Mouse (Mus musculus): Measurements from ENCODE around the gene Cfap45. TPM values are rescaled to one million over a fixed set of nuclear protein-coding genes. Genes with fewer than 3 reads are reported as not detected.

Cfap45 gene
- polyA plus RNA-seq, 1 experiment from 2014 or later = 0.77 TPM

DNA sequence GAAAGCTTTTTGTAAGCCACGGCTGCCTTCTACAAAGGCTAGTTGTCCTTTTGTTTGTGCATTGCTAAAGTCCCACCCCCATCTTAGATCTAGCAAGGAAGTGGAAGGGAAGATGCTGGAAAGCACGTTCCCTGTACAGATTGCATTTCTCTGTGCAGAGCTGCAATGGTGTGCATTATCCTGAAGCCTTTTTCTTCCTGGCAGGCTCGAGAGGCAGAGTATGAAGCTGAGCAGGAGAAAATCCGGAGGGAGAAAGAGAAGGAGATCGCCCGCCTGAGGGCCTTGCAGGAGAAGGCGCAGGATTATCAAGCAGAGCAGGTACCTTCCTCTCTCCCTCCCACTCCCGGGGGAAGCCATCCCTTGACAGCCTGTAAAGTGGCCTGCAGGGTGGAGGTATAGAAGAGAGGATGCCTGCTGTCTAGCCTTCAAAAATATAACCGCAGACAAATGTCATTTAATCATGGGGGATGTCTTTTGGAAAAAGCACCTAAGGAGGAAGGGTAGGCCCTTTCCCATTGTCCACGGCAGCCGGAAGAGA lies 19.8 kb downstream of the Cfap45 start:
- WGBS = 65% methylated on average over 11 of the region's 11 CpGs
- no peak overlapping the region for H3K4me2 ChIP-seq (replicated peaks; ENCODE audit: low read depth)

DNA sequence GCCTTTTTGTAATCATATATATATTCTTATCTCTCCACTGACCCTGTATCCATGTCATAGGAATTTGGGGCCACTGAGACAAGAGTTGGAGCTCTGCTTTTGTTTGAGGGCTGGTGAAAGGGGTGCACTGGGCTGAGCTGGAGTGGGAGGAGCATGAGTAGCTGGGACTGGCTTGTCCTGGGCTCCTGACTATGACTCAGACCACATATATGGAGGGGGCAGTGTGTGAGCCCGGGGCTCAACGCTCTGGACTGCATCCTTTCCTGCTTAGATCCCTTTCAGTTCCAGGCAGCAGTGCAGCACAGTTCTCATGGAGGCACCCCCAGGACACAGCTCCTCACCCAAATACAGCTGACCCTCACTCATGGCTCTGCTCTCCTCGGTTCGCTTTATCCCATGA lies 25.5 kb downstream of the Cfap45 start:
- no peak for TF ChIP-seq CTCF (IDR thresholded peaks at IDR 0.05; ENCODE audit: low read depth)
- Histone ChIP-seq H3K9me3 (ENCODE audit: control insufficient read depth) (no peaks in the 10 kb centered on the region), H3K4me3 (ENCODE audit: low read depth, low read length) (no peak overlapping the region), H3K4me2 (replicated peaks; ENCODE audit: low read depth) (no peak overlapping the region), H3K27ac (ENCODE audit: low read depth, low read length) (no peak overlapping the region), H3K9ac (ENCODE audit: low read depth, low read length) (no peak overlapping the region), H3K4me1 (replicated peaks; ENCODE audit: control insufficient read depth, insufficient read depth, low read length) (0 out of 2 replicates have a peak, but pooled peaks cover 11% of the 10 kb centered on the region), H3K27me3 (replicated peaks; ENCODE audit: control insufficient read depth, insufficient read depth, low read length) (no peaks in the 10 kb centered on the region), H3K36me3 (ENCODE audit: control insufficient read depth, insufficient read depth) (no peaks in the 10 kb centered on the region)
- ATAC-seq = no peak
- 88% methylated on average over 4 of the region's 4 CpGs for WGBS

More for the DNA sequence above, 19.8 kb downstream of the Cfap45 start:
- ATAC-seq = no peak
- Histone ChIP-seq H3K4me1 (replicated peaks; ENCODE audit: control insufficient read depth, insufficient read depth, low read length) (no peaks in the 10 kb centered on the region), H3K4me3 (ENCODE audit: low read depth, low read length) (no peak overlapping the region), H3K36me3 (ENCODE audit: control insufficient read depth, insufficient read depth) (no peaks in the 10 kb centered on the region), H3K9me3 (ENCODE audit: control insufficient read depth) (no peaks in the 10 kb centered on the region), H3K27ac (ENCODE audit: low read depth, low read length) (no peak overlapping the region), H3K9ac (ENCODE audit: low read depth, low read length) (no peak overlapping the region), H3K27me3 (replicated peaks; ENCODE audit: control insufficient read depth, insufficient read depth, low read length) (no peaks in the 10 kb centered on the region)
- no peak for TF ChIP-seq CTCF (IDR thresholded peaks at IDR 0.05; ENCODE audit: low read depth)

DNA sequence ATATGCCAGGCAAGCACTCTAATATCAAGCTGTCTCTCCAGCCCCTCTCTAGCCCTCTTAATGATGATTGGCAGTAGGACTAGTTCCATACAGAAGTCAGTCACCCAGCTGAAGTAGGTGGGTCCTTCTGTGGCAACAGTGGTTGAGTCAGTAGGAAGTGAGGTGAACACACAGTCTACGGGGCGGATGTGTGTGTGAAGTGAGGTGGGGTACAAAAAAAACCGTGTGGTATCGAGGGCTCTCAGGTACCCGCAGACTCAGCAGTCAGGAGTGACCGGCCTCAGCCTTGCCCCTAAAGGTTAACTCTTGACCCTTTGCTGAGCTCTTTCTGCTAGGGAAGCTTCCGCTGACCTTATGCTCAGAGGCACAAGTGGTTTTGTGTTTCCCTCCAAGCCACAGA lies 27.9 kb downstream of the Cfap45 start:
- TF ChIP-seq CTCF (IDR thresholded peaks at IDR 0.05; ENCODE audit: low read depth) = no peak
- Histone ChIP-seq H3K9me3 (ENCODE audit: control insufficient read depth) (no peaks in the 10 kb centered on the region), H3K27ac (ENCODE audit: low read depth, low read length) (no peak overlapping the region), H3K4me1 (replicated peaks; ENCODE audit: control insufficient read depth, insufficient read depth, low read length) (0 out of 2 replicates have a peak, but pooled peaks cover 12% of the 10 kb centered on the region), H3K27me3 (replicated peaks; ENCODE audit: control insufficient read depth, insufficient read depth, low read length) (no peaks in the 10 kb centered on the region), H3K36me3 (ENCODE audit: control insufficient read depth, insufficient read depth) (no peaks in the 10 kb centered on the region), H3K9ac (ENCODE audit: low read depth, low read length) (no peak overlapping the region), H3K4me2 (replicated peaks; ENCODE audit: low read depth) (no peak overlapping the region), H3K4me3 (ENCODE audit: low read depth, low read length) (no peak overlapping the region)
- ATAC-seq = no peak
- WGBS = 65% methylated on average over 7 of the region's 7 CpGs

DNA sequence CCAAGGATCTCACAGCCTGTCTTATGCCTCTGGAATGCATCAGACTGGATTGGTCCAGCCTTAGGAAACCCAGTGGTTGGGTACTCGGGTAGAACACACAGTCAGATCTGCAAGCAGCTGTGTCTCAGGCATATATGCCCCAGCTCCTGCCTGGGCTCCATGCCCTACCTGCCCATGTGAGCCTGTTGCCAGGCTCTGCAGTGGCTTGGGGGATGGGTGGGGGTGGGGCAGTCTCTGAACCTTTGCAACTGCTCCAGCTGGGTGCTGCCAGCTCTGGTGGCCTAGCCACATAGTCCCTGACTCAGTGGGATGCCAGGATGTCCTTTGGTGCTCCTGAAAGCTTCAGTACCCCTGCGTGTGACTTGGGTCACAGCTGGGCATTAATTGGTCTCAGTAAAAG lies 28.7 kb downstream of the Cfap45 start:
- Histone ChIP-seq H3K36me3 (ENCODE audit: control insufficient read depth, insufficient read depth) (no peaks in the 10 kb centered on the region), H3K27me3 (replicated peaks; ENCODE audit: control insufficient read depth, insufficient read depth, low read length) (no peaks in the 10 kb centered on the region), H3K27ac (ENCODE audit: low read depth, low read length) (no peak overlapping the region), H3K9ac (ENCODE audit: low read depth, low read length) (no peak overlapping the region), H3K4me3 (ENCODE audit: low read depth, low read length) (peak overlapping the region; percentile 48; the same call in 1 of the 2 replicates), H3K4me2 (replicated peaks; ENCODE audit: low read depth) (peak overlapping the region; percentile 70), H3K4me1 (replicated peaks; ENCODE audit: control insufficient read depth, insufficient read depth, low read length) (0 out of 2 replicates have a peak, but pooled peaks cover 12% of the 10 kb centered on the region), H3K9me3 (ENCODE audit: control insufficient read depth) (no peaks in the 10 kb centered on the region)
- no peak for TF ChIP-seq CTCF (IDR thresholded peaks at IDR 0.05; ENCODE audit: low read depth)
- no peak for ATAC-seq
- 27% methylated on average over 2 of the region's 2 CpGs for WGBS

DNA sequence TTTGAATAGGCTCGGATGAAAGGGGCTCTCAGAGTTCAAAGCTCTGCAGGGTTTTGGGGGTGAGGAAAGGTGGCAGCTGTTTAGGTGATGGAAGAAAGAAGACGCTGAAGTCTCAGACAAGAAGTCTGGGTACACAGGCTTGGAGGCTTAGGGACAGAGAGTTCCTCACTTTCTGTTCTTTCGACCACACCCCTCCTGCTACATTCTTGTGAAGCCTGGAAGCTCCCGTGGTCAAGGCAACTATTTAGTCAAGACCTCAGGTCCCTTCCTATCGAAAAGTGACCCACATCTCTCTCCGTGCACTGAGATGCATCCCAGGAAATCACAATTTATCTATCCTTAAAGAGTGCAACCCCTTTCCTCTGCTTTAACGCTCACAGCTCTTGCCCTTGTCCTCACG lies 29.1 kb downstream of the Cfap45 start:
- Histone ChIP-seq H3K4me1 (replicated peaks; ENCODE audit: control insufficient read depth, insufficient read depth, low read length) (0 out of 2 replicates have a peak, but pooled peaks cover 12% of the 10 kb centered on the region), H3K4me2 (replicated peaks; ENCODE audit: low read depth) (peak overlapping the region; percentile 70), H3K36me3 (ENCODE audit: control insufficient read depth, insufficient read depth) (no peaks in the 10 kb centered on the region), H3K9ac (ENCODE audit: low read depth, low read length) (no peak overlapping the region), H3K27ac (ENCODE audit: low read depth, low read length) (no peak overlapping the region), H3K27me3 (replicated peaks; ENCODE audit: control insufficient read depth, insufficient read depth, low read length) (no peaks in the 10 kb centered on the region), H3K4me3 (ENCODE audit: low read depth, low read length) (peak overlapping the region; percentile 48), H3K9me3 (ENCODE audit: control insufficient read depth) (no peaks in the 10 kb centered on the region)
- 4% methylated on average over 8 of the region's 8 CpGs for WGBS
- ATAC-seq = no peak
- no peak for TF ChIP-seq CTCF (IDR thresholded peaks at IDR 0.05; ENCODE audit: low read depth)

DNA sequence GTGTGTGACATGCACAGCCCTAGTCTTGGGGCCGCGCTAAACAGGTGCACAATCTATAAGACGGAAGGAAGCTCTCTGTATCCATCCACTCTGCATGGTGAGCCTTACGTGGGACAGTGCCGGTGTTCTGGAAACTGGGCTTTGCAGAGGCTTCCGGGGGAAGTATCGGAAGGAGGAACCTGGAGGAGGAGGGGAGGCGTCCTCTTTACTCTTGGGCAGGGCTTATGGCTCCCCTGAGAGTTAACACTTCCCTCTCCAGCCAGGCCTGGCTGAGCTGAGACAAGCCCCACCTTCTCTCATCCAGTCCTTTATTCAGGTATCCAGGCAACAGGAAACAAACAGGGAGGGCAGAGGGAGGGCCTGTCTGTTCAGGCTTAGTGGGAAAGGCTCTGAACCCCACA lies 29.9 kb downstream of the Cfap45 start:
- H3K4me2 ChIP-seq (replicated peaks; ENCODE audit: low read depth) = peak overlapping the region; percentile 70
- 0% methylated on average over 8 of the region's 8 CpGs for WGBS
- TF ChIP-seq CTCF (IDR thresholded peaks at IDR 0.05; ENCODE audit: low read depth) = no peak
- H3K27me3 ChIP-seq (replicated peaks; ENCODE audit: control insufficient read depth, insufficient read depth, low read length) = no peaks in the 10 kb centered on the region
- peak; percentile 79 for ATAC-seq
- 0 out of 2 replicates have a peak, but pooled peaks cover 12% of the 10 kb centered on the region for H3K4me1 ChIP-seq (replicated peaks; ENCODE audit: control insufficient read depth, insufficient read depth, low read length)
- H3K9me3 ChIP-seq (ENCODE audit: control insufficient read depth) = no peaks in the 10 kb centered on the region
- H3K4me3 ChIP-seq (ENCODE audit: low read depth, low read length) = peak overlapping the region; percentile 48
- H3K27ac ChIP-seq (ENCODE audit: low read depth, low read length) = no peak overlapping the region
- H3K36me3 ChIP-seq (ENCODE audit: control insufficient read depth, insufficient read depth) = no peaks in the 10 kb centered on the region
- 0 out of 2 replicates have a peak overlapping the region, but pooled peaks have one; percentile 38 for H3K9ac ChIP-seq (ENCODE audit: low read depth, low read length)
